Mouse (Mus musculus) forebrain, embryonic 11.5 days (tissue): Measurements from ENCODE around the gene Slc9a9. TPM values are rescaled to one million over a fixed set of nuclear protein-coding genes. Genes with fewer than 3 reads are reported as not detected.

Experiments used
- ATAC-seq: fragments of 200-750 bp; cut with Nextera tagmentation; replicated peaks from 2 replicates; pipeline ENCODE4 v1.8.0; 2017; ENCODE audit warnings: moderate TSS enrichment; ENCODE audit not compliant: low FRiP score
- DNase-seq: peaks from one replicate; pipeline ENCODE4 v3.0.0-alpha.2; 2017; ENCODE audit warnings: low spot score
- H3K27ac ChIP-seq: fragments of 300-500 bp; sonication (generic); 2 replicates; pipeline ENCODE4 v1.5.1; 2014; ENCODE audit warnings: low read depth, low read length
- H3K27me3 ChIP-seq: fragments of 300-500 bp; sonication (generic); 2 replicates; pipeline ENCODE4 v1.6.1; 2014; ENCODE audit warnings: mild to moderate bottlenecking, low read length, mixed read lengths; ENCODE audit not compliant: control insufficient read depth, insufficient read depth
- H3K36me3 ChIP-seq: fragments of 300-500 bp; sonication (generic); 2 replicates; pipeline ENCODE4 v1.6.1; 2014; ENCODE audit warnings: mild to moderate bottlenecking, low read length, moderate library complexity, mixed read lengths; ENCODE audit not compliant: control insufficient read depth, insufficient read depth
- H3K4me1 ChIP-seq: fragments of 300-500 bp; sonication (generic); replicated peaks from 2 replicates; pipeline ENCODE4 v1.6.1; 2014; ENCODE audit warnings: low read length, mixed read lengths; ENCODE audit not compliant: control insufficient read depth, insufficient read depth
- H3K4me2 ChIP-seq: fragments of 300-500 bp; sonication (generic); 2 replicates; pipeline ENCODE4 v1.6.1; 2014; ENCODE audit warnings: low read depth, mild to moderate bottlenecking, low read length, moderate library complexity, mixed read lengths; ENCODE audit not compliant: severe bottlenecking
- H3K4me3 ChIP-seq: fragments of 300-500 bp; sonication (generic); 2 replicates; pipeline ENCODE4 v1.5.1; 2014; ENCODE audit warnings: low read depth, low read length
- H3K9ac ChIP-seq: fragments of 300-500 bp; sonication (generic); 2 replicates; pipeline ENCODE4 v1.6.1; 2014; ENCODE audit warnings: low read length
- H3K9me3 ChIP-seq: fragments of 300-500 bp; sonication (generic); 2 replicates; pipeline ENCODE4 v1.6.1; 2016; ENCODE audit warnings: low read length, mixed read lengths; ENCODE audit not compliant: control insufficient read depth
- WGBS: fragments of 180-500 bp; shearing (Covaris S2); extraction: QIAGEN DNeasy Blood & Tissue Kit; methylation state at CpG from one replicate; pipeline ENCODE4 v1.1.7; 2014; 5-methylcytosine and 5-hydroxymethylcytosine counted together
- polyA plus RNA-seq: library from polyadenylated mRNA; unstranded; fragments of >200 nt; fragmentation: Nextera tagmentation; extraction: Ambion mirVana; gene quantifications from 2 replicates; pipeline ENCODE4 v1.2.1, GENCODE M21; 2014

The Slc9a9 gene
- polyA plus RNA-seq, 1 experiment from 2014 or later, result 2.0 TPM

DNA sequence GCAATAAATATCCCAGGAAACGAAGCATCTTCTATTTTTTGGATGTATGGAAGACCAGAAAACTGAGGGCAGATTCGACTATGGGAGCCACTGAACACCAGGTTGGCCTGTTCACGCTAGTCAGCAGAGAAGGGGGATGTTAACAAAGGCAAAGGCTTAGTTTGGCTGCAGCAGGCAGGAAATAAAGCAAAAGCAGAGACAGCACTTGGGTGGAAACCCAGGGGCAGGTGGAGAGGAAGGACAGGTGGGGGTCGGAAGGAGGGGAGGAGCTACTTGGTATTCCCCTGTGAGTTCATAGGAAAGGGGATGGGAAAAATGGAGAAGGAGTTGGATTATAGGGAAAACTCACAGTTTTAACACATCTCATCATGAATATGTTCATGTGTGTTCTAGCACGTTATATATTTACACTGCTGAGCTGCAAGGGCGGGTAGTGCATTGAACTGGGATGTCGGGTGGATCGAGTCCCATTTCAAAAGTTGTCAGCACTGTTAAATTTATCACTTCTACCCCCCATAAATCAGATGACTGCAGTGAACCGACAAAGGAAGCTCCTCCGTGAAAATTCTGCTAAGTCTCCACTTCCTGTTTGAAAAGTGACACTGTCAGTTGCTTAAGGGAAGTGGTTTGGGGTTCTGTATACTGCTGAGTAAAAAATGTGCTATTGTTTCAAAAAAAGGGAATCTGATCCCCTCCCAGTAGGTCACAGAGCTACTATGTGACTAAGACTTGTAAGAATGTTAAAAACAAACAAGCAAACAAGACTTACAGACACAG is 21.8 kb downstream of the Slc9a9 start:
- no peak overlapping the region for H3K4me2 ChIP-seq

DNA sequence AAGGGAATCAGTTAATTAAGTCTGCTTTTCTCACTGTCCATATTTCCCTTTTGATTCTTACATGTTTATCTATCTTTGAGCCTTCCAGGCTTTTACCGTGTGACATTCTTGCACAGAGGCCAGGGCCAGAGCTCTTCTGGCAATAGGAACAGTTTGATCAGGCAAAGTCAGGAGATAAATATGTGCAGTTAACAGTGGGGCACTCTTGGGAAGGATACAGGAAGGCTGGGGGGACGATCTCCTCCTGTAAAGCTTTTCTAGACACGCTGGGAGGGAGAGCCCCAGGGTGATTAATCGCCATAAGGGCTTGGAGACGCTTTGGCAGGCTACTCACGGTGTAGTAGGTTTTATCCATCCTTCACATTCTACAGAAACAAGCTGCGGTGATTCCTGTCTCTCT is 22.4 kb downstream of the Slc9a9 start:
- H3K36me3 ChIP-seq, result no peaks in the 10 kb centered on the region
- H3K27ac ChIP-seq, result no peak overlapping the region
- no peak overlapping the region for H3K9ac ChIP-seq
- H3K27me3 ChIP-seq, result no peaks in the 10 kb centered on the region
- no peak overlapping the region for H3K4me2 ChIP-seq
- ATAC-seq, result no peak
- no peak for DNase-seq
- no peaks in the 10 kb centered on the region for H3K4me1 ChIP-seq
- WGBS, result 68% methylated on average over 7 of the region's 7 CpGs
- H3K4me3 ChIP-seq, result no peak overlapping the region
- no peaks in the 10 kb centered on the region for H3K9me3 ChIP-seq

More for the DNA sequence above, 21.8 kb downstream of the Slc9a9 start:
- 80% methylated on average over 10 of the region's 10 CpGs for WGBS
- no peak for ATAC-seq
- Histone ChIP-seq H3K27ac (no peak overlapping the region), H3K4me3 (no peak overlapping the region), H3K4me1 (no peaks in the 10 kb centered on the region), H3K9ac (no peak overlapping the region), H3K27me3 (no peaks in the 10 kb centered on the region), H3K36me3 (no peaks in the 10 kb centered on the region), H3K9me3 (no peaks in the 10 kb centered on the region)
- DNase-seq, result no peak

DNA sequence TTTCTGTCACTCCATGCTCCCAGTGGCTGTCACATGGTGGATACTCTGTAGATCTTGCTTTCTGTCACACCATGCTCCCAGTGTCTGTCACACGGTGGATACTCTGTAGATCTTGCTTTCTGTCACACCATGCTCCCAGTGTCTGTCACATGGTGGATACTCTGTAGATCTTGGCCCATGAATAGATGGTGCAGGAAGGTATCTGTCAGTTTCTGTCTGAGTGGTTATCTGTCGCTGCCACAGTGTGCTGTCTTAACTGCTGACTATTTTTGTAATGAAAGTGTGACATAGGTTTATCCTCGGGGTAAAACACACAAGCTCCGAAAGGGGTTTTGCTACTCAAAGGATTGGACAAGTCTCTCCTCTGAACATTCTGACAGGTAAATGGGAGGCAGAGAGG is 24.5 kb downstream of the Slc9a9 start:
- DNase-seq (no peak), ATAC-seq (no peak)
- no peaks in the 10 kb centered on the region for H3K27me3 ChIP-seq
- H3K9me3 ChIP-seq, result no peaks in the 10 kb centered on the region
- 94% methylated on average over 4 of the region's 4 CpGs for WGBS
- no peaks in the 10 kb centered on the region for H3K4me1 ChIP-seq
- H3K4me3 ChIP-seq, result no peak overlapping the region
- no peaks in the 10 kb centered on the region for H3K36me3 ChIP-seq
- no peak overlapping the region for H3K27ac ChIP-seq
- no peak overlapping the region for H3K4me2 ChIP-seq
- no peak overlapping the region for H3K9ac ChIP-seq

DNA sequence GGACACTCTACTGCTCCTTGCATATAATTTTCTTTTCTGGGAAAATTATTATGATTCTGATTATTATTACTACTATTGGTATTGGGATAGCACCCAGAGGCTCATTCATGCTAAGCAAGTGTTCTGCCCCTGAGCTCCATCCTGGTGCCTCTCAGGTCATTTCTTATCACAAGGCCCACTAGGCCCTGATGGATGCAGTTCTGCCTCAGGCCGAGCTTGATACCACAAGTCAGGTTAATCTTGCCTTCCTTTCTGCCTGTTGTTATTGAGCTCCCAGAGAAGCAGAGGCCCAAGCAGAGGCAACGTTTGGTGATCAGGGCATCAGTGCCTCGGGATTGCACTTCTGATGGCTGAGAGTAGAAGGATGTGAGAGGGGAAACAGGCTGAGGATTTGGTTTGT is 25.3 kb downstream of the Slc9a9 start:
- Histone ChIP-seq H3K4me2 (no peak overlapping the region), H3K27me3 (no peaks in the 10 kb centered on the region), H3K27ac (no peak overlapping the region), H3K9ac (no peak overlapping the region), H3K4me1 (no peaks in the 10 kb centered on the region), H3K4me3 (no peak overlapping the region), H3K36me3 (no peaks in the 10 kb centered on the region), H3K9me3 (no peaks in the 10 kb centered on the region)
- WGBS, result 85% methylated on average over 3 of the region's 3 CpGs
- ATAC-seq (no peak), DNase-seq (no peak)

DNA sequence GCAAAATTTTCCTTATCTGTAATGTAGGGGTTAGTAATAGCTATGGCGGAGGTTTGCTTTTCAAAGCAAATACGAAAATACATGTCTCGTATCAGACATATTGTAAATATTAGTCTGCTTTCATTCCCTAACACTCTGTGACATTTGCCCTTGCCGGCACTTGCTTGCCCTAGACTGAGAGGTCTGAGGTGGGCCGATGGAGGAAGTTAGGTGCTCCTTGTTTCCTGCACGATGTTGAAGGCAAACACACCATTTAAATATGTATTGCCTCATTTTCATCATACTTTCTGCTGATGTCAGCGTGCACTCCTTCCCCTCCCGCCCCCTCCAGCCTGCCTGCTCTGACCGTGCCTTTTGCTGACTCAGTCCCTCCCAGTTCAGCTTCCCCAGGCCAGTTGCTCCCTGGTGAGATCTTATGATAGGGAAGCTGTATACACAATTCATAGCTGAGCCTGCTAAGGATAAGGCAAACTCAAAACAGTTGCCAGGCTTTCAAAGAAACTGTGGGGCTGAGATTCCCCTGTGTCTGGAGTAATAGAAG is 26.9 kb downstream of the Slc9a9 start:
- 77% methylated on average over 9 of the region's 9 CpGs for WGBS

DNA sequence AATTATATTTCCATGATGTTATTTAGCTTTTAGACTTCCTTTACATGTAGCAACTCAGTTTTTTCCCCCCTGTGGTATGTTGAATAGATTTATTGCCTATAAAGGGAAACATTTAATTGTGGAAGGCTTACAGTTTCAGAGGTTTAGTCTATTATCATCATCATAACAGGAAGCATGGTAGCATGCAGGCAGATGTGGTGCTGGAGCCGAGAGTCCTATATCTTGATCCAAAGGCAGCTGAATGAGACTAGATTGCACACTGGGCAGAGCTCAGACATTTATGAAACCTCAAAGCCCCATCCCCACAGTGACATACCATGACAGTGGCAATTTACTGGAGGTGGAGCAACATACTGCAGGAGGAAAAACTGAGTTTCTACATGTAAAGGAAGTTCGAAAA is 28.5 kb downstream of the Slc9a9 start:
- WGBS, result 80% methylated on average over 2 of the region's 2 CpGs
- ATAC-seq, result no peak
- Histone ChIP-seq H3K4me2 (no peak overlapping the region), H3K9ac (no peak overlapping the region), H3K9me3 (no peaks in the 10 kb centered on the region), H3K27me3 (no peaks in the 10 kb centered on the region), H3K36me3 (no peaks in the 10 kb centered on the region), H3K4me1 (no peaks in the 10 kb centered on the region), H3K27ac (no peak overlapping the region), H3K4me3 (no peak overlapping the region)
- no peak for DNase-seq

More for the DNA sequence above, 26.9 kb downstream of the Slc9a9 start:
- DNase-seq (no peak), ATAC-seq (no peak)
- H3K9me3 ChIP-seq, result no peaks in the 10 kb centered on the region
- no peak overlapping the region for H3K4me2 ChIP-seq
- H3K4me1 ChIP-seq, result no peaks in the 10 kb centered on the region
- no peaks in the 10 kb centered on the region for H3K27me3 ChIP-seq
- H3K27ac ChIP-seq, result no peak overlapping the region
- H3K4me3 ChIP-seq, result no peak overlapping the region
- H3K9ac ChIP-seq, result no peak overlapping the region
- no peaks in the 10 kb centered on the region for H3K36me3 ChIP-seq

DNA sequence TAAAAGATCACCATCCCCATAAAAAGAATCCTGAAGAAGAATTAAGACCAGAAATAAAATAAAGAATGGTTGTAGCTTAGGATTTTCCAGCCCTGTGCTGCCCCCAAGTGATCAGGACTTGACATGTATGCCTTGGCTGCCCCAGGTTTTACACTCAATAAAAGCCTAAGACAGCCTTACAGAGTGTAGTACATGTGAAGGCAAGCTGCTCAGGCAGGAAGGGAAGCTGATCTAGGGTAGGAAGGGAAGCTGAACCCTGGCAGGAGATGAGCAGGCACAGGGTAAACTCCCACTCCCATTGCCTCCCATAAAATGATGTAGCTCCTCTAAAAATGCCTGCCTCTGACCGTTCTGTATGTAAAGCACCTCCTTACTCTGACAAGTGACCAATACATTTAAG is 30.8 kb downstream of the Slc9a9 start:
- WGBS, result 67% methylated on average over 1 of the region's 1 CpGs
- Histone ChIP-seq H3K36me3 (no peaks in the 10 kb centered on the region), H3K9me3 (no peaks in the 10 kb centered on the region), H3K27ac (no peak overlapping the region), H3K4me3 (no peak overlapping the region), H3K27me3 (no peaks in the 10 kb centered on the region), H3K9ac (no peak overlapping the region), H3K4me1 (no peaks in the 10 kb centered on the region), H3K4me2 (no peak overlapping the region)
- ATAC-seq, result peak; percentile 51; the same call in 1 of the 2 replicates
- DNase-seq, result no peak

DNA sequence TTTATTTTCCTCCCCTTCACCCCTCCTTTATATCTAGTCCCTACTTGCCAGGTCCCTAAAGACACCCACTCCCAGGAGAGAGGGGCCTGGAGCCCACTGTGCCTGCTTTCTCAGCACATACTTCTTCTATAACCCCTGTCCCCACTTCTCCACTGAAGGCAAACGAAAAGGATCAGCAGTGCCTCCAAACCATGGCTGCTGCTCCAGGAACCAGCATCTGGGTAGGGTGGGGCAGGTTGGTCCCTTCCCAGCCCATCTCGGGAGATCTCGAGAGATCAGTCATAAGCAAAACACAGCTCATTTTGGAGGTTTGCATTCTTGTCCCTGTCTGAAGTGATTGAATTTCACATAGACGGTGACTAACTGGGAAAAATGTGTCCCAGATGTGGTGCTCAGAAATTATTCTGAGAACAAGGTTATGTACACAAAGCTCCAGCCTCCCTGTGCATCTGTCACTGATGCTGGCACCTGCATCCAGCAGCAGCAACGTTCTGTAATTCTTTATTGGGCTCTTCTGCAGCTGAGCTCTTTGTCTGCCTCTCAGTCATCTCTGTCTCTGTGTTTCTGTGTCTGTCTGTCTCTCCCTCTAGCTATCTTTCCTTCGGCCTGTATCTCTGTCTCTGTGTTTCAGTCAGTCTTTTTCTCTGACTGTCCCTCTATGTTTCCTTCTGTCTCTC is 31.6 kb downstream of the Slc9a9 start:
- DNase-seq, result no peak
- ATAC-seq, result no peak
- Histone ChIP-seq H3K4me1 (no peaks in the 10 kb centered on the region), H3K9me3 (no peaks in the 10 kb centered on the region), H3K27me3 (no peaks in the 10 kb centered on the region), H3K4me3 (no peak overlapping the region), H3K36me3 (no peaks in the 10 kb centered on the region), H3K4me2 (no peak overlapping the region), H3K27ac (no peak overlapping the region), H3K9ac (0 out of 2 replicates have a peak overlapping the region, but pooled peaks have one; percentile 8)
- WGBS, result 64% methylated on average over 6 of the region's 6 CpGs
